Mouse (Mus musculus) cortical plate, adult 2 months (tissue): ENCODE measurements around the gene Rsph3a.

Experiments
- CTCF ChIP-seq: fragments of 200-500 bp; IDR thresholded peaks from 2 replicates; pipeline ENCODE4 v1.5.1; 2011; ENCODE audit warnings: mild to moderate bottlenecking, control low read depth, low read length; ENCODE audit not compliant: insufficient read depth; ENCODE audit errors: extremely low read depth
- POLR2A ChIP-seq: fragments of 200-500 bp; IDR thresholded peaks from 2 replicates; pipeline ENCODE4 v1.6.1; 2011; ENCODE audit warnings: mild to moderate bottlenecking, low read length, control low read depth; ENCODE audit not compliant: insufficient read depth; ENCODE audit errors: extremely low read depth

DNA sequence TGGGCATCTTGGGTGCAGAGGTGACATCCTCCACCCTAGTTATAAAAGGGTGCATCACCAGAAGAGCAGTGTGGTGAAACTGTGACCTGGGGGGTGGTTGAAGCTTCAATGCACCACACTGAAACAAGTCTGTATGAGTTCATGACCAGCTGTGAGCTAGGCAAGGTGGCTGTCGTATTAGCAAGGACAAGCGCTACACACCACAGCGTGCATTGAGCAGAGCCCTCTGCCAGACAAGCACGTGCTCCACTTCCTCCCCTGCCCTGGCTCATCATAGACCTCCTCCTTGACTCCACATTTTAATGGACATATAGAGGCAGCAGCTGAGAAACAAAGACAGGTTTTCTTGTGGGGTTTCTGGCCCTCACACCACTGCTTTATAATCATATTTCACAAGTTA is 47.7 kb upstream of the Rsph3a start:
- TF ChIP-seq CTCF, result no peak
- no peak for TF ChIP-seq POLR2A
